Mouse (Mus musculus) hindbrain, postnatal 0 days (tissue): ENCODE measurements around the gene Dpm1. TPM values are rescaled to one million over a fixed set of nuclear protein-coding genes. Genes with fewer than 3 reads are reported as not detected.

ENCODE experiments used
- ATAC-seq: fragments of 200-750 bp; cut with Nextera tagmentation; 2 replicates; pipeline ENCODE4 v1.8.0; 2017; ENCODE audit warnings: mild to moderate bottlenecking, moderate TSS enrichment, moderate library complexity
- DNase-seq: peaks from one replicate; pipeline ENCODE4 v3.0.0-alpha.2; 2015; ENCODE audit warnings: low spot score
- H3K27ac ChIP-seq: fragments of 300-500 bp; sonication (generic); 2 replicates; pipeline ENCODE4 v1.5.1; 2014; ENCODE audit warnings: mild to moderate bottlenecking
- H3K27me3 ChIP-seq: fragments of 300-500 bp; sonication (generic); 2 replicates; pipeline ENCODE4 v1.6.1; 2014; ENCODE audit warnings: low read length, mixed read lengths; ENCODE audit not compliant: insufficient read depth
- H3K36me3 ChIP-seq: fragments of 300-500 bp; sonication (generic); 2 replicates; pipeline ENCODE4 v1.6.1; 2014; ENCODE audit warnings: low read length, mixed read lengths; ENCODE audit not compliant: insufficient read depth
- H3K4me1 ChIP-seq: fragments of 300-500 bp; sonication (generic); 2 replicates; pipeline ENCODE4 v1.6.1; 2014; ENCODE audit warnings: antibody characterized with exemption, low read length, mixed read lengths; ENCODE audit not compliant: insufficient read depth
- H3K4me2 ChIP-seq: fragments of 300-500 bp; sonication (generic); 2 replicates; pipeline ENCODE4 v1.6.1; 2014; ENCODE audit warnings: low read depth, mild to moderate bottlenecking, low read length, moderate library complexity, mixed read lengths
- H3K4me3 ChIP-seq: fragments of 300-500 bp; sonication (generic); 2 replicates; pipeline ENCODE4 v1.5.1; 2014; ENCODE audit warnings: low read length
- H3K9ac ChIP-seq: fragments of 300-500 bp; sonication (generic); replicated peaks from 2 replicates; pipeline ENCODE4 v1.6.1; 2014; ENCODE audit warnings: mild to moderate bottlenecking, low read length, moderate library complexity, mixed read lengths
- H3K9me3 ChIP-seq: fragments of 300-500 bp; sonication (generic); 2 replicates; pipeline ENCODE4 v1.6.1; 2016; ENCODE audit warnings: low read length, mixed read lengths
- CTCF ChIP-seq: IDR thresholded peaks from 2 replicates; pipeline ENCODE4 v1.5.1; 2016; ENCODE audit warnings: antibody characterized with exemption, control low read depth, low read depth
- WGBS: fragments of 180-500 bp; shearing (Covaris S2); extraction: QIAGEN DNeasy Blood & Tissue Kit; methylation state at CpG from one replicate; pipeline ENCODE4 v1.1.7; 2014; 5-methylcytosine and 5-hydroxymethylcytosine counted together
- polyA plus RNA-seq: library from polyadenylated mRNA; unstranded; fragments of >200 nt; fragmentation: Nextera tagmentation; extraction: Ambion mirVana; gene quantifications from 2 replicates; pipeline ENCODE4 v1.2.1, GENCODE M21; 2015
- total RNA-seq: library from RNA; depleted of rRNA; stranded (reverse); fragments of >200 nt; gene quantifications from 2 replicates; pipeline ENCODE4 v1.2.3, GENCODE M21; 2014

Gene Dpm1
- total and polyA plus RNA-seq, 2 experiments from 2014 or later = 82.9 to 99.2 TPM

GRCm38 (mm10) chr2:168195721-168196120 is 34.7 kb downstream of the Dpm1 start:
- no peak overlapping the region for H3K4me3 ChIP-seq
- no peak for TF ChIP-seq CTCF
- no peak overlapping the region for H3K4me2 ChIP-seq
- WGBS = 33% methylated on average over 2 of the region's 2 CpGs
- ATAC-seq (no peak), DNase-seq (no peak)
- H3K27me3 ChIP-seq = no peaks in the 10 kb centered on the region
- H3K4me1 ChIP-seq = peaks cover 18% of the 10 kb centered on the region
- H3K9me3 ChIP-seq = no peaks in the 10 kb centered on the region
- H3K9ac ChIP-seq = no peak overlapping the region
- no peak overlapping the region for H3K27ac ChIP-seq
- H3K36me3 ChIP-seq = peaks cover 8% of the 10 kb centered on the region; the same call in 1 of the 2 replicates

- TF ChIP-seq CTCF = no peak
- 76% methylated on average over 2 of the region's 2 CpGs for WGBS
- H3K36me3 ChIP-seq = peaks cover 8% of the 10 kb centered on the region
- H3K4me2 ChIP-seq = no peak overlapping the region
- no peak overlapping the region for H3K4me3 ChIP-seq
- no peaks in the 10 kb centered on the region for H3K9me3 ChIP-seq
- no peak overlapping the region; the same call in 1 of the 2 replicates for H3K9ac ChIP-seq
- ATAC-seq = no peak
- no peak for DNase-seq
- H3K27me3 ChIP-seq = no peaks in the 10 kb centered on the region
- no peak overlapping the region for H3K27ac ChIP-seq
- H3K4me1 ChIP-seq = peaks cover 18% of the 10 kb centered on the region
These were observed 36.7 kb downstream of the Dpm1 start for GRCm38 (mm10) chr2:168193685-168194084.

- Histone ChIP-seq H3K9me3 (no peaks in the 10 kb centered on the region), H3K36me3 (peaks cover 10% of the 10 kb centered on the region), H3K27ac (no peak overlapping the region), H3K4me1 (peaks cover 9% of the 10 kb centered on the region; the same call in 1 of the 2 replicates), H3K4me3 (no peak overlapping the region), H3K9ac (no peak overlapping the region), H3K27me3 (no peaks in the 10 kb centered on the region), H3K4me2 (no peak overlapping the region)
- ATAC-seq = no peak
- no peak for DNase-seq
- WGBS = 92% methylated on average over 2 of the region's 2 CpGs
- TF ChIP-seq CTCF = no peak
These were observed 38.5 kb downstream of the Dpm1 start for GRCm38 (mm10) chr2:168191856-168192255.

- Histone ChIP-seq H3K4me1 (no peaks in the 10 kb centered on the region), H3K4me2 (no peak overlapping the region), H3K36me3 (peaks cover 6% of the 10 kb centered on the region; the same call in 1 of the 2 replicates), H3K27ac (no peak overlapping the region), H3K9ac (no peak overlapping the region), H3K27me3 (no peaks in the 10 kb centered on the region), H3K9me3 (no peaks in the 10 kb centered on the region), H3K4me3 (no peak overlapping the region)
- ATAC-seq (no peak), DNase-seq (no peak)
- no peak for TF ChIP-seq CTCF
- WGBS = 35% methylated on average over 7 of the region's 7 CpGs
These were observed 54.4 kb downstream of the Dpm1 start for GRCm38 (mm10) chr2:168175946-168176345.

GRCm38 (mm10) chr2:168170167-168170685 is 60.2 kb downstream of the Dpm1 start:
- no peak overlapping the region for H3K27ac ChIP-seq
- H3K9me3 ChIP-seq = no peaks in the 10 kb centered on the region
- H3K4me1 ChIP-seq = peaks cover 11% of the 10 kb centered on the region; the same call in 1 of the 2 replicates
- no peak for TF ChIP-seq CTCF
- H3K27me3 ChIP-seq = no peaks in the 10 kb centered on the region
- H3K36me3 ChIP-seq = no peaks in the 10 kb centered on the region; the same call in 1 of the 2 replicates
- H3K9ac ChIP-seq = no peak overlapping the region
- peak; percentile 26 for DNase-seq
- peak; percentile 64 for ATAC-seq
- 15% methylated on average over 13 of the region's 13 CpGs for WGBS
- no peak overlapping the region for H3K4me3 ChIP-seq
- peak overlapping the region; percentile 37 for H3K4me2 ChIP-seq

- TF ChIP-seq CTCF = no peak
- WGBS = 11% methylated on average over 9 of the region's 9 CpGs
- Histone ChIP-seq H3K4me1 (peaks cover 11% of the 10 kb centered on the region; the same call in 1 of the 2 replicates), H3K4me3 (no peak overlapping the region), H3K36me3 (no peaks in the 10 kb centered on the region; the same call in 1 of the 2 replicates), H3K9ac (no peak overlapping the region), H3K27me3 (no peaks in the 10 kb centered on the region), H3K9me3 (no peaks in the 10 kb centered on the region), H3K4me2 (peak overlapping the region; percentile 37; the same call in 1 of the 2 replicates), H3K27ac (no peak overlapping the region)
- DNase-seq (no peak), ATAC-seq (no peak)
These were observed 60.6 kb downstream of the Dpm1 start for GRCm38 (mm10) chr2:168169800-168170113.
